Mouse (Mus musculus): Measurements from ENCODE around the gene Krtap28-10.

GRCm38 (mm10) chr1:83076190-83076917, 34.1 kb upstream of the Krtap28-10 start:
- TF ChIP-seq CTCF (IDR thresholded peaks at IDR 0.05; ENCODE audit: insufficient read depth, low read length) (0 out of 2 replicates have a peak, but pooled peaks have one; percentile 33), POLR2A (IDR thresholded peaks at IDR 0.05; ENCODE audit: borderline replicate concordance, extremely low read depth, low read depth, low read length) (no peak)
